Mouse (Mus musculus) forebrain, embryonic 14.5 days (tissue): ENCODE data around the gene Eme1. TPM values are rescaled to one million over a fixed set of nuclear protein-coding genes. Genes with fewer than 3 reads are reported as not detected.
"Not testable (repeated sequence)": the region's sequence is repeated elsewhere in the genome, so short reads cannot be mapped to it uniquely, and the experiment has no call there.

ENCODE experiments used
- ATAC-seq: fragments of 200-750 bp; cut with Nextera tagmentation; 2 replicates; pipeline ENCODE4 v1.8.0; 2017; ENCODE audit warnings: mild to moderate bottlenecking, moderate library complexity
- DNase-seq: peaks from one replicate; pipeline ENCODE4 v3.0.0-alpha.2; 2015; ENCODE audit warnings: low spot score
- H3K27ac ChIP-seq: fragments of 300-500 bp; sonication (generic); 2 replicates; pipeline ENCODE4 v1.5.1; 2014; ENCODE audit warnings: low read depth, mild to moderate bottlenecking, control low read depth, low read length, moderate library complexity
- H3K27me3 ChIP-seq: fragments of 300-500 bp; sonication (generic); replicated peaks from 2 replicates; pipeline ENCODE4 v1.6.1; 2014; ENCODE audit warnings: low read length, control low read depth, mixed read lengths; ENCODE audit not compliant: control insufficient read depth, insufficient read depth
- H3K36me3 ChIP-seq: fragments of 300-500 bp; sonication (generic); 2 replicates; pipeline ENCODE4 v1.6.1; 2014; ENCODE audit warnings: low read length, control low read depth; ENCODE audit not compliant: control insufficient read depth, insufficient read depth
- H3K4me1 ChIP-seq: fragments of 300-500 bp; sonication (generic); 2 replicates; pipeline ENCODE4 v1.6.1; 2014; ENCODE audit warnings: antibody characterized with exemption, low read length, control low read depth; ENCODE audit not compliant: control insufficient read depth, insufficient read depth
- H3K4me2 ChIP-seq: fragments of 300-500 bp; sonication (generic); 2 replicates; pipeline ENCODE4 v1.6.1; 2014; ENCODE audit warnings: mild to moderate bottlenecking, control low read depth, low read length
- H3K4me3 ChIP-seq: fragments of 300-500 bp; sonication (generic); 2 replicates; pipeline ENCODE4 v1.5.1; 2014; ENCODE audit warnings: low read depth, low read length, control low read depth
- H3K9ac ChIP-seq: fragments of 300-500 bp; sonication (generic); 2 replicates; pipeline ENCODE4 v1.6.1; 2014; ENCODE audit warnings: mild to moderate bottlenecking, low read length, control low read depth, moderate library complexity
- H3K9me3 ChIP-seq: fragments of 300-500 bp; sonication (generic); replicated peaks from 2 replicates; pipeline ENCODE4 v1.6.1; 2016; ENCODE audit warnings: low read length, control low read depth, mixed read lengths; ENCODE audit not compliant: control insufficient read depth
- WGBS: fragments of 180-500 bp; shearing (Covaris S2); extraction: QIAGEN DNeasy Blood & Tissue Kit; methylation state at CpG from one replicate; pipeline ENCODE4 v1.1.7; 2014; 5-methylcytosine and 5-hydroxymethylcytosine counted together
- polyA plus RNA-seq: library from polyadenylated mRNA; unstranded; fragments of >200 nt; fragmentation: Nextera tagmentation; extraction: Ambion mirVana; gene quantifications from 2 replicates; pipeline ENCODE4 v1.2.1, GENCODE M21; 2014

Gene Eme1
- polyA plus RNA-seq = 11.3 and 13.6 TPM in 2 replicates

DNA sequence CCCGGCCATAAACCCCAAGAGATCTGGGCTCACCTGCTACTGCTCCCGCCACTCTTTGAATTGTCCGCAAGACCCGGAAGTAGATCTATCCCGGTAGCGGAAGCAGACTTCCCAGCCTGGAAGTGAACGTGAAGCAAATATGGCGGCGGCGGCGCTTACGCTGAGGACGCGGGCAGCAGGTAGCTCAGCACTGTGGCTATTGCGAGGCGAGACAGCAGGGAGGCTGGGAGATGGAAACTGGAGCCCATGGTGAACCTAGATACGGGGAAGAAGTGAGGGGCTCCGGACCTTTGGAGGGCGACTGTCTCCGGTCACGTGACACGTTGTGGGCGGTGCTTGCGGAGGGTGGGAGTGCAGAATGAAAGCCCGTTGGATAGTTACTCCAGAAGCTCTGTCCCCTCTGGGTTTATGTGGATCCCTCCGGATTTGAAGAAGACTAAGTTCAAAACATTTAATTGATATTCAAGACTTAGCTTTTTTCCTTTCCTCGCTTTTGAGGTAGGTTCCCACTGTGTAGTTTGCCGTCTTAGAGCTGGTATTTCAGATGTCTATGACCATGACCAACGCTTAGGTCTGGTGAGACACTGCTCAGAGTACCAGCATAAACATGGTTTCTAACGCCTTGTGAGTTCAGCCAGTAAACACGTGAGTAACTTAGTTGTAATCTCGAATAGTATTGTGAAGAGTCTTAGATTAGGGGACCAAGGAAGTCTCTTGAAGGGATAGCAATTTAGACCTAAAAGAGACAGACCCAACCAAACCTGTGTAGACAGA, at the start of gene Eme1, which contains the start of gene Mrpl27:
Gene Eme1 (minus strand): TSS at position 302 of the 774 bp plus-strand sequence.
Gene Mrpl27 (plus strand): TSS at position 105 of the 774 bp plus-strand sequence.
- ATAC-seq (peak; percentile 94), DNase-seq (peak; percentile 90)
- Histone ChIP-seq H3K4me1 (peaks cover 15% of the 10 kb centered on the region), H3K36me3 (peaks cover 33% of the 10 kb centered on the region), H3K4me2 (peak within 1 kb of the TSS; percentile 84), H3K27me3 (no peaks in the 10 kb centered on the region), H3K9me3 (no peaks in the 10 kb centered on the region), H3K27ac (peak within 1 kb of the TSS; percentile 86), H3K9ac (peak within 1 kb of the TSS; percentile 66), H3K4me3 (peak within 1 kb of the TSS; percentile 51)
- under 1% methylated on average over 32 of the region's 32 CpGs for WGBS

DNA sequence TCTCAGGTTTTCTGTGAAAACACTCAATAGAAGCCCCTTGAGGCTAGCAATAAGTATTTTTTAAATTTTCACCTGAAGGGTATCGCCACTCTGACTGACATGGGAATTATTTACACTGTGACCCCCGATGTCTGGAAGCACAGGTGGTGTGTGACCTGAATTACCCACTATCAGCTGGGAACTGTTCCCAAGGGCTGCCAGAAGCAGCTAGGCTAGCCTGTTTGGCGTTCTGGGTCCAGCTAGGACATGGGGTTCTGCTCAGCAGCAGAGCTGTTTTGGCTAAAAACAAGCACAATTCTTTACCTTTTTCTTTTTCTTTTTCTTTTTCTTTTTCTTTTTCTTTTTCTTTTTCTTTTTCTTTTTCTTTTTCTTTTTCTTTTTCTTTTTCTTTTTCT, 48.4 kb upstream of the Eme1 start:
- no peaks in the 10 kb centered on the region for H3K27me3 ChIP-seq
- no peaks in the 10 kb centered on the region for H3K4me1 ChIP-seq
- no peak overlapping the region for H3K9ac ChIP-seq
- DNase-seq (no peak), ATAC-seq (no peak)
- no peaks in the 10 kb centered on the region for H3K9me3 ChIP-seq
- 73% methylated on average over 3 of the region's 3 CpGs for whole genome bisulfite sequencing
- H3K36me3 ChIP-seq = no peaks in the 10 kb centered on the region
- no peak overlapping the region for H3K4me3 ChIP-seq
- no peak overlapping the region for H3K27ac ChIP-seq
- no peak overlapping the region for H3K4me2 ChIP-seq

DNA sequence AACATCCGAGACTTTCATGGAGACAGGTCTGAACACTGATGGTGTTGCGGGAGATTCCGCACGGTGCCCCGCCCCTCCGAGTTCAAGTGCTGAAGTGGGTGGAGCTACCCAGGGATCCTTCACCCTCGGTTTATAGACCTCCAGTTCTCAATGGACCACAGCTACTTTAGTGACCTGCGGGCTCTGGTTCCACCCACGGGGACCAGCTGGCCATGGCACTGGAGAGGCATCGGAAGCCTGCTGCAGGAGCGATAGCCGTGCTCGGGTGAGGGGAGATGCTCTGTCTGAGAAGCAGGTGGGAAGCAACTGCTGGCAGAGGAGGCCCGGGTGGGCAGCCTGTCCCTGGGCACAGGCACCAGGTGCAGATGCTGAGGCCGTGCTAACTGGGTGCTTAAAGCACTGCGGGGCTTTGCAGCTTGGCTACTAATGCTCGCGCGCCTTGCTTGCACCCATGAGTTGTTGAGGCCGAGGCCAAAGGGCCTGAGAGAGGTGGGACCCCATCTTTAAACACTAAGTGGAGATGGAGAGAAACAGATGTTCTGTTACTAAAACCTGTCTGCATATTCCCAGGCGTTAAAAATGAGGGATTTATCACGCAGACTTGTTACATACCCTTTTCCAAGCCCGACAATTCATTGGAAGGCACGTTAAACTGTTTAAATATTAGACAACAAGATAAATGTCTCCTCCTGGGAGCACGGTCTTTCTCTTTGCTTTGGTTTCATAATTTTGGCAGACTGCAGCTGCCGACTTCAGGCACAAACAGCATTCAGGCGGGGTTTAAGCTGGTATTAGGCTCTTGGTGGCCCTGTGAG, 47.8 kb upstream of the Eme1 start:
- Histone ChIP-seq H3K9ac (no peak overlapping the region), H3K9me3 (no peaks in the 10 kb centered on the region), H3K4me3 (no peak overlapping the region), H3K36me3 (no peaks in the 10 kb centered on the region), H3K27me3 (no peaks in the 10 kb centered on the region), H3K27ac (no peak overlapping the region), H3K4me2 (no peak overlapping the region), H3K4me1 (no peaks in the 10 kb centered on the region)
- DNase-seq (no peak), ATAC-seq (no peak)
- WGBS = 65% methylated on average over 27 of the region's 27 CpGs

DNA sequence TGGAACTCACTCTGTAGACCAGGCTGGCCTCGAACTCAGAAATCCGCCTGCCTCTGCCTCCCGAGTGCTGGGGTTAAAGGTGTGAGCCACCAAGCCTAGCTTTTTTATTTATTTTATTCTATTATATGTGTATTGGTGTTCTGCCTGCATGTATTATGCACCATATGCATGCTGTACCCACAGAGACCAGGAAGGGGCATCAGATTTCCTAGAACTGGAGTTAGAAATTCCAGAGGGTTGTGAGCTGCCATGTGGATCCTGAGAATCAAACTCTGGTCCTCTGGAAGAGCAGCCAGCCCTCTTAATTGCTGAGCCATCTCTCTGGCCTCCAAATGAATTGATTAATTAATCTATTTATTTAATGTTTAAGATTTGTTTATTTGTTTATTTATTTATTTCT, 45.6 kb upstream of the Eme1 start:
- no peaks in the 10 kb centered on the region for H3K36me3 ChIP-seq
- ATAC-seq (no peak), DNase-seq (no peak)
- H3K4me2 ChIP-seq = no peak overlapping the region
- H3K9me3 ChIP-seq = no peaks in the 10 kb centered on the region
- no peak overlapping the region for H3K4me3 ChIP-seq
- H3K27me3 ChIP-seq = no peaks in the 10 kb centered on the region
- H3K4me1 ChIP-seq = no peaks in the 10 kb centered on the region
- H3K9ac ChIP-seq = no peak overlapping the region
- H3K27ac ChIP-seq = no peak overlapping the region
- WGBS = 94% methylated on average over 3 of the region's 3 CpGs

DNA sequence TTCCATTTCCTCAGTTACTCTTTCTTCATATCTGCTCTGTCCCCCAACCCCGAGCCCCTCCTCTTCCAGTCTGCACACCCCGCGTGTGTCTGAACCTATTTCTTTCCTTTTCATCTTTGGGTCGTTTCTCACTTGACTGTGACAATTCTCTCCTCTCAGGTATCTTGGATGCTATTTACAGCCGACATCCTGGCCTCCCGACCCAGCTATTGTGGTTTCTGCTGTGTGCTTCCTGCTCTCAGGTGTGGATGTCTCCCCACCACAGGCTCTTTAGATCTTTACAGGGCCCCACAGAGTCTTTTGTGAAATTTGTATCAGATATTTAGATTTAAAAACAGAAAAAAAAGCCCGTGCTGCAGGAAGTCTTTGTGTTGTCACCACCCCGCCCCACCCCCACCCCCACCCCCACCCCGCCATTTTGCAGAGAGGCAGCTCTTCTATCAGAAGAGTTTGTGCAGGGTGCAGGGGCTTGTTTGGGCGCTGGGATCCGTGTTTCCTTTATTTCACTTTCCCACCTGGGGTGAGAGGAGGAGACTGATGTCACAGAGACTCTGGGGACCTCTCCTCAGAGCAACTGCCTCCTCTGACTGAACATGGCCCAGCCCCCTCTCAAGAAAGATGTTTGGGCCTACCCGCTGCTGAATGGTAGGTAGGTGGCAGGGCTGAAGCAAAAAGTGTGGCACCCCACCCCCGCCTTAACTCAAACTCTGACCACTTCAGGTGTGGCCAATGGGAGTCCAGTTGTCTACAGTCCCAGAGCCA, 44.1 kb upstream of the Eme1 start:
- DNase-seq (no peak), ATAC-seq (no peak)
- no peaks in the 10 kb centered on the region for H3K27me3 ChIP-seq
- H3K4me1 ChIP-seq = no peaks in the 10 kb centered on the region
- H3K36me3 ChIP-seq = no peaks in the 10 kb centered on the region
- WGBS = 50% methylated on average over 13 of the region's 13 CpGs
- H3K4me3 ChIP-seq = no peak overlapping the region
- H3K9ac ChIP-seq = no peak overlapping the region
- no peaks in the 10 kb centered on the region for H3K9me3 ChIP-seq
- no peak overlapping the region for H3K4me2 ChIP-seq
- no peak overlapping the region for H3K27ac ChIP-seq

DNA sequence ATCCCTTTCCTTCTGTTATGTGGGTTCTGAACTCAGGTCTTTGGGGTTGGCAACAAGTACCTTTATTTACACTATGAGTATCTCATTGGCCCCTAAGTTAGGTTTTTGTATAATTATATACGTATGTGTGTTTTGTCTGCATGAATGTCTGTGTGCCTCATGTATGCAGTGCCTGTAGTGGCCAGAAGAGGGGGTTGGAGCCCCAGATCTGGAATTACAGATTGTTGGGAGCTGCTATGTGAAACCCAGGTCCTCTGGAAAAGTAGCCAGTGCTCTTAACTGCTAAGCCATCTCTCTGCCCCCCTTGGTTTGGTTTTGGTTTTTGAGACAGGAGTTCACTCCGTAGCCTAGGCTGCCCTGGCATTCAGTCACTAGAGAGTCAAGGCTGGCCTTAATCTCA, 43.4 kb upstream of the Eme1 start:
- H3K36me3 ChIP-seq = no peaks in the 10 kb centered on the region
- ATAC-seq = no peak
- H3K9ac ChIP-seq = no peak overlapping the region
- no peak overlapping the region for H3K4me3 ChIP-seq
- H3K9me3 ChIP-seq = no peaks in the 10 kb centered on the region
- 86% methylated on average over 2 of the region's 2 CpGs for WGBS
- no peak overlapping the region for H3K27ac ChIP-seq
- no peaks in the 10 kb centered on the region for H3K4me1 ChIP-seq
- no peak overlapping the region for H3K4me2 ChIP-seq
- no peaks in the 10 kb centered on the region for H3K27me3 ChIP-seq
- DNase-seq = no peak

DNA sequence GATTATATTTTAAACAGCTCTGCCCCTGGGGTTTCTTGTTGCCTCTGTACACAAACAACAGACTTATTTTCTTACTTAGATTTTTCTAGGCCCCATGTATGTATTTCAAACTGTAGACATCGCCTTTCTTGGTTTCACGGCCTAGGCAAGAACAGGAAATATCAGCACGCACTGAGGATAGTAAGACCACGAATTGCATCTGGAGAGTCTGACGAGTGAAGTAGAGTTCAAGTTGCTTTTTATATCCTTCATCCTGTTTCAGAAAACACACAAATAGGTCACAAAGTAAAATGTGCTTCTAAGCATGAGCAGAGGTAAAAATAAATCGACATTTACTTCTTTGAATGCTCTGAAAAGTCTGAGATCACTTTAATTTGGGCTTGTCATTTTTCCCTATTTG, 41.7 kb upstream of the Eme1 start:
- H3K36me3 ChIP-seq = no peaks in the 10 kb centered on the region
- no peak for ATAC-seq
- H3K27ac ChIP-seq = no peak overlapping the region
- WGBS = 89% methylated on average over 6 of the region's 6 CpGs
- H3K4me3 ChIP-seq = no peak overlapping the region
- DNase-seq = no peak
- H3K9me3 ChIP-seq = no peaks in the 10 kb centered on the region
- H3K4me1 ChIP-seq = no peaks in the 10 kb centered on the region
- H3K4me2 ChIP-seq = no peak overlapping the region
- H3K27me3 ChIP-seq = no peaks in the 10 kb centered on the region
- no peak overlapping the region for H3K9ac ChIP-seq

DNA sequence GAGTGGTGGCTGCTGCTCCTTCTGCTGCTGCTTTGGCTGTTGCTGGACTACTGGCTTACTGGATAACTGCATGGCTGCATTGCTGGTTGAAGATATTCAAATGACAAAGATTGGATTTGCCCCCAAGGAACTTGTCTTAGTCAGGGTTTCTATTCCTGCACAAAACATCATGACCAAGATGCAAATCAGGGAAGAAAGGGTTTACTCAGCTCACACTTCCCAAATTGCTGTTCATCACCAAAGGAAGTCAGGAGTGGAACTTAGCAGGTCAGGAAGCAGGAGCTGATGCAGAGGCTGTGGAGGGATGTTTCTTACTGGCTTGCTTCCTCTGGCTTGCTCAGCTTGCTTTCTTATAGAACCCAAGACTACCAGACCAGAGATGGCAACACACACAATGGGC, 38.7 kb upstream of the Eme1 start:
- ATAC-seq, H3K9ac ChIP-seq, H3K27me3 ChIP-seq: not testable (repeated sequence)

More for the DNA sequence above, 38.7 kb upstream of the Eme1 start:
- H3K27ac ChIP-seq, H3K4me2 ChIP-seq, H3K9me3 ChIP-seq, DNase-seq, H3K36me3 ChIP-seq, H3K4me3 ChIP-seq, H3K4me1 ChIP-seq: not testable (repeated sequence)
